Mouse (Mus musculus) intestine, embryonic 16.5 days (tissue): ENCODE results near the gene Fam173a. TPM values are rescaled to one million over a fixed set of nuclear protein-coding genes. Genes with fewer than 3 reads are reported as not detected.
"Not testable (repeated sequence)": the region's sequence is repeated elsewhere in the genome, so short reads cannot be mapped to it uniquely, and the experiment has no call there.

Source experiments
- ATAC-seq: fragments of 200-750 bp; cut with Nextera tagmentation; 2 replicates; pipeline ENCODE4 v1.8.0; 2017; ENCODE audit warnings: moderate TSS enrichment, moderate library complexity
- H3K27ac ChIP-seq: fragments of 300-500 bp; sonication (generic); 2 replicates; pipeline ENCODE4 v1.5.1; 2014; ENCODE audit warnings: mild to moderate bottlenecking, low read length
- H3K27me3 ChIP-seq: fragments of 300-500 bp; sonication (generic); replicated peaks from 2 replicates; pipeline ENCODE4 v1.6.1; 2014; ENCODE audit warnings: low read length, control low read depth, mixed read lengths; ENCODE audit not compliant: control insufficient read depth, insufficient read depth
- H3K36me3 ChIP-seq: fragments of 300-500 bp; sonication (generic); 2 replicates; pipeline ENCODE4 v1.6.1; 2014; ENCODE audit warnings: low read length, control low read depth; ENCODE audit not compliant: control insufficient read depth, insufficient read depth
- H3K4me1 ChIP-seq: fragments of 300-500 bp; sonication (generic); 2 replicates; pipeline ENCODE4 v1.6.1; 2014; ENCODE audit warnings: low read length, control low read depth, mixed read lengths; ENCODE audit not compliant: control insufficient read depth, insufficient read depth
- H3K4me2 ChIP-seq: fragments of 300-500 bp; sonication (generic); 2 replicates; pipeline ENCODE4 v1.6.1; 2014; ENCODE audit warnings: low read depth, low read length, control low read depth
- H3K4me3 ChIP-seq: fragments of 300-500 bp; sonication (generic); 2 replicates; pipeline ENCODE4 v1.5.1; 2014; ENCODE audit warnings: mild to moderate bottlenecking, low read length
- H3K9ac ChIP-seq: fragments of 300-500 bp; sonication (generic); 2 replicates; pipeline ENCODE4 v1.6.1; 2014; ENCODE audit warnings: low read depth, low read length
- H3K9me3 ChIP-seq: fragments of 300-500 bp; sonication (generic); 2 replicates; pipeline ENCODE4 v1.6.1; 2016; ENCODE audit warnings: low read length, control low read depth; ENCODE audit not compliant: control insufficient read depth
- WGBS: fragments of 180-500 bp; shearing (Covaris S2); extraction: QIAGEN DNeasy Blood & Tissue Kit; methylation state at CpG from one replicate; pipeline ENCODE4 v1.1.7; 2014; 5-methylcytosine and 5-hydroxymethylcytosine counted together
- microRNA-seq: library from miRNA; unstranded; fragments of <30 nt; microRNA quantifications from one replicate; pipeline ENCODE4, GENCODE M21; 2016
- polyA plus RNA-seq: library from polyadenylated mRNA; unstranded; fragments of >200 nt; fragmentation: Nextera tagmentation; extraction: Ambion mirVana; gene quantifications from 2 replicates; pipeline ENCODE4 v1.2.1, GENCODE M21; 2015

The Fam173a gene
- polyA plus RNA-seq, 1 experiment from 2014 or later = 111 TPM

DNA sequence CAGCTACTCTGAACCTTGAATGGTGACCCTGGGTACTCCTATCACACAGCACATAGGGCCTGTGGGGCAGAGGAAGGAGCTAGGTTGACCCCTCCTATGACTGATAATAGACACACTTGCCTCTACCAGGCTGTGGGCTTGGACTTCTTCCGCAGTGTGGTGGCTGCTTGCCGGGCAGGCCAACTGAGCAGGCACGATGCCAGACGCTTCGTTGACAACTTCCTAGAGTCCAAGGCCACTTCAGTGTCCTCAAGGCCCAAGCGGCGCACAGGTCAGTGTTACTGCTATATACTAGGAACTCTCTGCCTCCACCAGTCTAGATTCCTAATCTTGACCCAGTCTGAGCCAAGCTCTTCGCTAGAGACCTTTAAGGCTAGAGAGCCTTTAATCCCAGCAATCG lies 48.9 kb downstream of the Fam173a start:
- no peak overlapping the region for H3K27ac ChIP-seq
- H3K27me3 ChIP-seq = no peaks in the 10 kb centered on the region
- H3K4me3 ChIP-seq = no peak overlapping the region
- no peaks in the 10 kb centered on the region for H3K4me1 ChIP-seq
- no peak for ATAC-seq
- H3K9ac ChIP-seq = no peak overlapping the region
- H3K4me2 ChIP-seq = no peak overlapping the region
- H3K9me3 ChIP-seq = no peaks in the 10 kb centered on the region
- H3K36me3 ChIP-seq = no peaks in the 10 kb centered on the region
- WGBS = 90% methylated on average over 9 of the region's 9 CpGs

GRCm38 (mm10) chr17:25741471-25741870 lies 51.2 kb downstream of the Fam173a start:
- not testable (repeated sequence) for ATAC-seq, H3K27me3 ChIP-seq, H3K36me3 ChIP-seq, H3K4me1 ChIP-seq, H3K4me2 ChIP-seq, H3K9ac ChIP-seq, H3K27ac ChIP-seq, H3K4me3 ChIP-seq, H3K9me3 ChIP-seq
- WGBS = 76% methylated on average over 12 of the region's 12 CpGs

Small RNA genes lying within 50 kb of the gene (microRNA-seq; reads per million reads assigned to microRNA genes)
- gene Gm25083 (not detected), gene Mir3082 (not detected), gene Mir6966 (not detected)

Other genes starting within 250 kb of the Fam173a start
- 3.6 and 4.3 TPM in 2 replicates for gene Sox8, start 222.2 kb downstream of the Fam173a start, polyA plus RNA-seq
- gene Lmf1, start 213.8 kb downstream of the Fam173a start, polyA plus RNA-seq = 39.1 and 40.6 TPM in 2 replicates
- 1.9 TPM in 2 replicates for gene Gng13, start 75.7 kb downstream of the Fam173a start, polyA plus RNA-seq
- gene Chtf18, start 65.5 kb downstream of the Fam173a start, polyA plus RNA-seq = 20.6 and 22.7 TPM in 2 replicates
- 15.8 and 19.4 TPM in 2 replicates for gene Rpusd1, start 65.2 kb downstream of the Fam173a start, polyA plus RNA-seq
- 0.05 TPM in 2 replicates for gene Mslnl, start 56.9 kb downstream of the Fam173a start, polyA plus RNA-seq
- gene Msln, start 38.5 kb downstream of the Fam173a start, polyA plus RNA-seq = 27.7 and 33.3 TPM in 2 replicates
- gene Narfl, start 19.1 kb downstream of the Fam173a start, polyA plus RNA-seq = 33.6 and 34.6 TPM in 2 replicates
- gene Haghl, start 7.2 kb downstream of the Fam173a start, polyA plus RNA-seq = 36.8 and 41.1 TPM in 2 replicates
- gene Ccdc78, start 6.3 kb downstream of the Fam173a start, polyA plus RNA-seq = 0.16 and 0.27 TPM in 2 replicates
- not detected in 2 replicates for gene AC134908.4, start 2.8 kb upstream of the Fam173a start, polyA plus RNA-seq
- 34.6 and 37.0 TPM in 2 replicates for gene Metrn, start 4.2 kb upstream of the Fam173a start, polyA plus RNA-seq
- 2.2 and 2.4 TPM in 2 replicates for gene Fbxl16, start 16.2 kb upstream of the Fam173a start, polyA plus RNA-seq
- 23.4 and 25.5 TPM in 2 replicates for gene Wdr24, start 30.7 kb upstream of the Fam173a start, polyA plus RNA-seq
- gene Jmjd8, start 36.0 kb upstream of the Fam173a start, polyA plus RNA-seq = 50.1 and 50.9 TPM in 2 replicates
- 303 and 321 TPM in 2 replicates for gene Stub1, start 40.5 kb upstream of the Fam173a start, polyA plus RNA-seq
- gene Rhbdl1, start 44.4 kb upstream of the Fam173a start, polyA plus RNA-seq = 1.6 and 2.0 TPM in 2 replicates
- 1.4 and 2.3 TPM in 2 replicates for gene Gm20683, start 48.9 kb upstream of the Fam173a start, polyA plus RNA-seq
- gene Rhot2, start 52.0 kb upstream of the Fam173a start, polyA plus RNA-seq = 21.5 and 23.2 TPM in 2 replicates
- gene Wdr90, start 68.6 kb upstream of the Fam173a start, polyA plus RNA-seq = 11.3 and 11.9 TPM in 2 replicates
- 79.5 and 89.3 TPM in 2 replicates for gene Mcrip2, start 75.9 kb upstream of the Fam173a start, polyA plus RNA-seq
- 61.0 and 66.9 TPM in 2 replicates for gene Mettl26, start 82.2 kb upstream of the Fam173a start, polyA plus RNA-seq
- 0.16 and 0.55 TPM in 2 replicates for gene Wfikkn1, start 88.0 kb upstream of the Fam173a start, polyA plus RNA-seq
- 23.2 and 24.3 TPM in 2 replicates for gene Rab40c, start 126.8 kb upstream of the Fam173a start, polyA plus RNA-seq
- gene Pigq, start 152.0 kb upstream of the Fam173a start, polyA plus RNA-seq = 57.8 and 59.7 TPM in 2 replicates
- gene Nhlrc4, start 152.1 kb upstream of the Fam173a start, polyA plus RNA-seq = 0.73 TPM in 1 of 2 replicates, not detected in the other
- 0.21 and 0.22 TPM in 2 replicates for gene A930017K11Rik, start 159.7 kb upstream of the Fam173a start, polyA plus RNA-seq
- gene Capn15, start 192.9 kb upstream of the Fam173a start, polyA plus RNA-seq = 22.3 and 24.5 TPM in 2 replicates